Comparison of ENCODE assay signal across 25 mouse cellular contexts in the genomic region with DNA sequence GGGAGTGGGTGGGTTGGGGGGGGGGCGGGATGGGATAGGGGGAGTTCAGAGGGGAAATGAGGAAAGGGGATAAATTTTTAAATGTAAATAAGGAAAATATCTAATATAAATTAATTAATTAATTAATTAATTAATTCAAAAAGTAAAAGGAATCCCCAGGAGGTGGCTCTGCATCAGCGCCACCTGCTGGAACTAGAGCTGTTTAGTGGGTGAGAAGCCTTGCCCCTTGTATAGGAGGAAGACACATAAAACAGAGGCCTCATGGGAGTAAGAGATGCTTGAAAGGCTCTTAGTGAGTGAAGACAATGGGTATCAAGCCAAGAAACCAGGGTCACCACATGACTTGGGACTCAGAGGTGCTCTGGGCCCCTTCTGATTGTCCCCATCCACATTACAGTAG. TPM values are rescaled to one million over a fixed set of nuclear protein-coding genes. Genes with fewer than 3 reads are reported as not detected.
DNase-seq lines count a peak whose midpoint lies in the region; ATAC-seq and TF ChIP-seq lines count a peak whose summit lies in the region.
"Had no signal": no experiment of that assay in that cellular context is flagged by ENCODE, and none has a peak within 500 bp of the region (broad histone marks: within the 10 kb centered on the region; RNA-seq: fewer than 3 reads in every experiment).

No protein-coding gene starts in this region.

- peaks cover 0 to 4% of the 10 kb centered on the region in 2 experiments; a peak in 3 of 4 replicates for H3K27me3 ChIP-seq in MEL (ENCODE audit: control insufficient read depth in 1 of 2, insufficient read depth in 2 of 2, low read length in 2 of 2)
- H3K27me3 ChIP-seq: embryonic facial prominence, embryonic 13.5 days; forebrain, embryonic 15.5 days; heart, embryonic 15.5 days; liver, embryonic 13.5 days; neural tube, embryonic 15.5 days had no signal

- peaks cover 0 to under 1% of the 10 kb centered on the region in 2 experiments; a peak in 2 of 4 replicates for H3K36me3 ChIP-seq in MEL (ENCODE audit: control insufficient read depth in 1 of 2, insufficient read depth in 2 of 2, low read length in 2 of 2)
- H3K36me3 ChIP-seq: embryonic facial prominence, embryonic 13.5 days; forebrain, embryonic 15.5 days; heart, embryonic 15.5 days; liver, embryonic 13.5 days; neural tube, embryonic 15.5 days had no signal

- H3K79me2 ChIP-seq in MEL (ENCODE audit: control insufficient read depth, insufficient read depth, low read length, poor library complexity), result no peaks in the 10 kb centered on the region

- no peak for ATAC-seq in CD4-positive, CD25-positive, alpha-beta regulatory T cell, adult 4 months
- ATAC-seq: forebrain, embryonic 15.5 days; hindbrain, embryonic 16.5 days; midbrain, embryonic 16.5 days had no signal

- peak; percentile 28 for DNase-seq in CD4-positive, CD25-positive, alpha-beta regulatory T cell, adult 2 months (ENCODE audit: low read depth, low spot score)
- DNase-seq in retina, embryonic 14.5 days (ENCODE audit: low spot score), result peak; percentile 12
- no peak for DNase-seq in retina, postnatal 1 day
- peak; percentile 42 for DNase-seq in MEL (ENCODE audit: low read depth, low spot score)
- no peak for DNase-seq in kidney, postnatal 25 days
- no peak for DNase-seq in layer of hippocampus, adult 9-11 months
- DNase-seq in left cerebral cortex, adult 11 months (ENCODE audit: low spot score), result no peak
- DNase-seq: adrenal gland, postnatal 36 days; cerebellum, adult 11-12 months; cerebellum, postnatal 14 days; gastrocnemius, postnatal 25 days; heart, adult 2 months; kidney, adult 2 months; kidney, postnatal 10 days; liver, embryonic 13.5 days had no signal

- TF ChIP-seq RAD21 in MEL (IDR thresholded peaks at IDR 0.05; ENCODE audit: low read depth, low read length), result peak; percentile 18

- TF ChIP-seq EP300 in MEL (IDR thresholded peaks at IDR 0.05; ENCODE audit: low read depth in 1 of 2, low read length in 2 of 2), result no peak

- H3K27ac ChIP-seq in MEL (ENCODE audit: control insufficient read depth, low read depth, low read length), result no peak overlapping the region
- H3K27ac ChIP-seq: embryonic facial prominence, embryonic 13.5 days; forebrain, embryonic 15.5 days; heart, adult 2 months; heart, embryonic 15.5 days; liver, embryonic 13.5 days; neural tube, embryonic 15.5 days had no signal

- TF ChIP-seq POLR2A in MEL (IDR thresholded peaks at IDR 0.05; ENCODE audit: control insufficient read depth in 1 of 2, insufficient read depth in 1 of 2, low read depth in 1 of 2, low read length in 2 of 2, poor library complexity in 1 of 2), result no peak

- no peaks in the 10 kb centered on the region for H3K9me3 ChIP-seq in MEL (replicated peaks; ENCODE audit: insufficient read depth, low read length)
- H3K9me3 ChIP-seq: embryonic facial prominence, embryonic 13.5 days; forebrain, embryonic 15.5 days; heart, embryonic 15.5 days; liver, embryonic 13.5 days; megakaryocyte, embryonic 14.5 days; neural tube, embryonic 15.5 days had no signal

- no peak overlapping the region for H3K9ac ChIP-seq in MEL (ENCODE audit: control insufficient read depth, low read depth, low read length, poor library complexity, severe bottlenecking)
- H3K9ac ChIP-seq: embryonic facial prominence, embryonic 13.5 days; forebrain, embryonic 15.5 days; heart, embryonic 15.5 days; liver, embryonic 13.5 days; neural tube, embryonic 15.5 days had no signal

- H3K4me1 ChIP-seq in MEL (ENCODE audit: control insufficient read depth in 1 of 2, insufficient read depth in 2 of 2, low read length in 2 of 2), result peaks cover 0 to under 1% of the 10 kb centered on the region in 2 experiments; a peak in 1 of 4 replicates
- H3K4me1 ChIP-seq: embryonic facial prominence, embryonic 13.5 days; forebrain, embryonic 15.5 days; heart, embryonic 15.5 days; liver, embryonic 13.5 days; neural tube, embryonic 15.5 days had no signal

- H3K4me3 ChIP-seq in MEL (ENCODE audit: control insufficient read depth in 1 of 2, insufficient read depth in 1 of 2, low read depth in 2 of 2, low read length in 2 of 2), result no peak overlapping the region
- H3K4me3 ChIP-seq: embryonic facial prominence, embryonic 13.5 days; forebrain, embryonic 15.5 days; heart, adult 2 months; heart, embryonic 15.5 days; liver, embryonic 13.5 days; megakaryocyte, embryonic 14.5 days; neural tube, embryonic 15.5 days had no signal

- peak; percentile 27 to 68 (median 51) for TF ChIP-seq CTCF in MEL (IDR thresholded peaks at IDR 0.05 in 2 of 3, conservative IDR thresholded peaks at IDR 0.05 in 1 of 3; ENCODE audit: control insufficient read depth in 1 of 3, insufficient read depth in 1 of 3, low read depth in 2 of 3, low read length in 3 of 3, poor library complexity in 1 of 3, severe bottlenecking in 1 of 3)

TF ChIP-seq in MEL, 35 proteins besides CTCF, POLR2A, EP300 and RAD21:
- TF ChIP-seq POLR2AphosphoS2 (IDR thresholded peaks at IDR 0.05; ENCODE audit: low read length) (no peak), SMC3 (IDR thresholded peaks at IDR 0.05; ENCODE audit: low read depth, low read length) (peak; percentile 51)

RNA-seq across cellular contexts. Expression of a gene that starts 5.9 kb away (rescaled TPM):
- polyA plus RNA-seq in CD4-positive, CD25-positive, alpha-beta regulatory T cell, adult 4 months (2017; shearing (Covaris generic)), result under 1 TPM in 1 of 2 experiments, not detected in 1; 1.00 TPM
- not detected in 2 replicates for total RNA-seq in MEL (2012; rRNA removed)
- not detected for polyA plus RNA-seq in MEL (2012; ENCODE audit: insufficient read depth in 1 of 2, insufficient read length in 2 of 2, low read depth in 1 of 2, low replicate concordance in 2 of 2, missing spikeins in 1 of 2)
- total RNA-seq: gastrocnemius, postnatal 25 days; heart, adult 2 months; hematopoietic stem cell, adult 5-6 weeks had no signal
- polyA plus RNA-seq: embryonic facial prominence, embryonic 13.5 days; kidney, adult 2 months; limb, embryonic 11.5 days; liver, embryonic 13.5 days had no signal

RNA-seq across cellular contexts. Expression of a gene that starts 13.1 kb away (rescaled TPM):
- polyA plus RNA-seq in CD4-positive, CD25-positive, alpha-beta regulatory T cell, adult 4 months (2017; shearing (Covaris generic)), result not detected
- not detected in 2 replicates for total RNA-seq in MEL (2012; rRNA removed)
- polyA plus RNA-seq in MEL (2012; ENCODE audit: insufficient read depth in 1 of 2, insufficient read length in 2 of 2, low read depth in 1 of 2, low replicate concordance in 2 of 2, missing spikeins in 1 of 2), result not detected
- total RNA-seq: adrenal gland, postnatal 36 days; gastrocnemius, postnatal 25 days; heart, adult 2 months; hematopoietic stem cell, adult 5-6 weeks had no signal
- polyA plus RNA-seq: embryonic facial prominence, embryonic 13.5 days; forebrain, embryonic 15.5 days; heart, adult 2 months; heart, embryonic 15.5 days; hindbrain, embryonic 16.5 days; kidney, adult 2 months; limb, embryonic 11.5 days; liver, embryonic 13.5 days; midbrain, embryonic 16.5 days; neural tube, embryonic 15.5 days had no signal

RNA-seq across cellular contexts. Expression of a gene that starts 18.9 kb away (rescaled TPM):
- polyA plus RNA-seq in CD4-positive, CD25-positive, alpha-beta regulatory T cell, adult 4 months (2017; shearing (Covaris generic)), result not detected
- total RNA-seq in MEL (2012; rRNA removed), result not detected in 2 replicates
- polyA plus RNA-seq in MEL (2012; ENCODE audit: insufficient read depth in 1 of 2, insufficient read length in 2 of 2, low read depth in 1 of 2, low replicate concordance in 2 of 2, missing spikeins in 1 of 2), result not detected
- total RNA-seq: adrenal gland, postnatal 36 days; gastrocnemius, postnatal 25 days; heart, adult 2 months; hematopoietic stem cell, adult 5-6 weeks had no signal
- polyA plus RNA-seq: embryonic facial prominence, embryonic 13.5 days; forebrain, embryonic 15.5 days; heart, adult 2 months; heart, embryonic 15.5 days; hindbrain, embryonic 16.5 days; kidney, adult 2 months; limb, embryonic 11.5 days; liver, embryonic 13.5 days; midbrain, embryonic 16.5 days; neural tube, embryonic 15.5 days had no signal

RNA-seq across cellular contexts. Expression of a gene that starts 22.9 kb away (rescaled TPM):
- not detected for polyA plus RNA-seq in CD4-positive, CD25-positive, alpha-beta regulatory T cell, adult 4 months (2017; shearing (Covaris generic))
- not detected in 2 replicates for total RNA-seq in MEL (2012; rRNA removed)
- not detected for polyA plus RNA-seq in MEL (2012; ENCODE audit: insufficient read depth in 1 of 2, insufficient read length in 2 of 2, low read depth in 1 of 2, low replicate concordance in 2 of 2, missing spikeins in 1 of 2)
- total RNA-seq: adrenal gland, postnatal 36 days; gastrocnemius, postnatal 25 days; heart, adult 2 months; hematopoietic stem cell, adult 5-6 weeks had no signal
- polyA plus RNA-seq: embryonic facial prominence, embryonic 13.5 days; forebrain, embryonic 15.5 days; heart, adult 2 months; heart, embryonic 15.5 days; hindbrain, embryonic 16.5 days; kidney, adult 2 months; limb, embryonic 11.5 days; liver, embryonic 13.5 days; midbrain, embryonic 16.5 days; neural tube, embryonic 15.5 days had no signal

RNA-seq across cellular contexts. Expression of a gene that starts 33.2 kb away (rescaled TPM):
- under 1 TPM in 1 of 2 experiments, not detected in 1; 0.13 TPM for polyA plus RNA-seq in CD4-positive, CD25-positive, alpha-beta regulatory T cell, adult 4 months (2017; shearing (Covaris generic))
- total RNA-seq in MEL (2012; rRNA removed), result not detected in 2 replicates
- not detected for polyA plus RNA-seq in MEL (2012; ENCODE audit: insufficient read depth in 1 of 2, insufficient read length in 2 of 2, low read depth in 1 of 2, low replicate concordance in 2 of 2, missing spikeins in 1 of 2)
- total RNA-seq: adrenal gland, postnatal 36 days; gastrocnemius, postnatal 25 days; heart, adult 2 months; hematopoietic stem cell, adult 5-6 weeks had no signal
- polyA plus RNA-seq: embryonic facial prominence, embryonic 13.5 days; forebrain, embryonic 15.5 days; heart, adult 2 months; hindbrain, embryonic 16.5 days; kidney, adult 2 months; limb, embryonic 11.5 days; liver, embryonic 13.5 days; midbrain, embryonic 16.5 days; neural tube, embryonic 15.5 days had no signal

Comparison
In these comparisons a context has a peak if more than half of its experiments do, and no peak if none do; other contexts are left out.
1. DNase-seq: peak in CD4-positive, CD25-positive, alpha-beta regulatory T cell, adult 2 months (single experiment), retina, embryonic 14.5 days (single experiment) and MEL (single experiment); none in retina, postnatal 1 day (single experiment), kidney, postnatal 25 days (0 of 2), layer of hippocampus, adult 9-11 months (single experiment) and left cerebral cortex, adult 11 months (single experiment).